Mouse (Mus musculus) megakaryocyte, adult 5-6 weeks (primary cell): ENCODE measurements around the gene Rngtt. TPM values are rescaled to one million over a fixed set of nuclear protein-coding genes. Genes with fewer than 3 reads are reported as not detected.
"Not testable (repeated sequence)": the region's sequence is repeated elsewhere in the genome, so short reads cannot be mapped to it uniquely, and the experiment has no call there.

Source experiments
- ATAC-seq: 2 replicates; pipeline ENCODE4 v1.8.0; 2016; ENCODE audit warnings: mild to moderate bottlenecking, inconsistent platforms; ENCODE audit not compliant: poor library complexity, severe bottlenecking
- total RNA-seq, 2 experiments: library from RNA; stranded (forward) in 1 of 2; stranded (reverse) in 1 of 2; fragments of 153-499, 151-499 nt in 1 of 2; fragments of 221-1000, 200-1000 nt in 1 of 2; gene quantifications; 2 replicates each; pipeline versions ENCODE4 v1.2.3 to v1.2.4; 2015 to 2017

Rngtt gene
- total RNA-seq, 2 experiments from 2014 or later: 20.2 to 29.9 TPM

DNA sequence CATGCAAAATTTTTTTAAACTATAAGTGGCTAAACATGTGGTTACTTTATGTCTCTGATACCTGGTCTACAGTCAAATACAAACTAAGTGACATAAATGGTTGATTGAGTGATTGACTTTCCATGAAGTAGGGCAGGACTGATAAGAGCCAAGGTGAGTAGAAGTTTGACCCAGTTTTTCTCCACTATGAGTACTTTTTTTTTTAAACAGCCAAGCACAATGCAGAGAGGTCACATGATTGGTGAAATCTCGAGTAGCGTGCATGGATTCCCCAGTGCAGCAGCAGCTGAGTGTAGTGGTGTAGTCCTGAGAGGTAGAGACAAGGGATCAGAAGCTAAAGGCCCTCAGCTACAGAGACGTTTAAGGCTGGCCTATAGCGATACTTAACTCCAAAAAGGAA lies 118.7 kb downstream of the Rngtt start:
- ATAC-seq: no peak

DNA sequence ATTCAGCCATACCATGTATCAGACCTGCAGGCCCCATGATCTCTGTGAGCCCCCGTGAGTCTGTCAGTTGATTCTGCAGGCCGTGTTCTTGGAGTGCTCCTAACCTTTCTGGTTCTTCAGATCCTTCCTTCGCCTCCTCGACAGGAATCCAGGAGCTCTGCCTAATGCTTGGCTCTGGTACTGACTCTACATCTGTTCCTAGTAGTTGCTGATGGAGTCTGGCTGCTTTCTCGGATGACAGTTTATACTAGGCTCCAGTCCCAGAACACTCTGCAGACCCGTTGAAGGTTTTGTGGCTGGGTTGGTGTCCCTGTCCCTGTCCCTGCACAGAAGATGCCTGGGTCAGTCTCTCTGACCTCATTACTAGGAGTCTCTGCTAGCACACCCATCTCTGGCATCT lies 131.8 kb downstream of the Rngtt start:
- ATAC-seq: no peak

DNA sequence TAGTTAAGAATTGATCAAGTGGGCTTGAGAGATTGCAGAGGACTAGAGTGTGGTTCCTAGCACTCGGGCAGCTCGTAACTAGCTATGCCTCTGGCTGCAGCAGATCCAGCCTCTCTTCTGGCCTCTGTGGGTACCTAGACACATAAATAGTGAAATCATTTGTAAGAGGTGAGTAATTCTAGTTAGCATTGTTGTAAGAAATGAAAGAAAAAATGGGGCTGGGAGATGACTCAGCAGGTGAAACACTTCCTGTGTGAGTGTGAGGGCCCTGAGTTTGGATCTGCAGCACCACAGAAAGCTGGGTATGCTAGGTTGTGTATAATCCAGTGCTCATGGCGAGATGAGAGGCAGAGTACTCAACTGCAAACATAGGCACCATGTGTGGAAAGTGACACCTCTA lies 136.2 kb downstream of the Rngtt start:
- ATAC-seq: no peak

DNA sequence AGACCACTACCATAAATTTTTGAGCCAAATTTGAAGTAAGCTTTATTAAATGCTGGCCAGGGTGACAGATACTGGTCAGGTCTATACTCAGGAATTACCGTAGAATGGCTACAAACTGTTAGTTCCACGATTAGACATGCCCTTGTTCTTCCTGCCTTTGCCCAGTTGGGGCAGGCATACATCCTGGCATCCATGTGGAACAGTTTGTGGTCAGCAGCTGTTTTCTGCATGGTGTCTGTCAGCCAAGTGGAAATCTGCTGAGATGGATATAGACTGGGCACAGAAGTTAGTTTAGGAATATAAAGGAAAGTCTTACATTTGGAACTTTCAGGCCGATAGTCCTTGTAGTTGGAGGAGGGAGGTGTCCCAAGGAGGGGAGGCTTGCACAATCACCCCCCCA lies 136.8 kb downstream of the Rngtt start:
- ATAC-seq: no peak

DNA sequence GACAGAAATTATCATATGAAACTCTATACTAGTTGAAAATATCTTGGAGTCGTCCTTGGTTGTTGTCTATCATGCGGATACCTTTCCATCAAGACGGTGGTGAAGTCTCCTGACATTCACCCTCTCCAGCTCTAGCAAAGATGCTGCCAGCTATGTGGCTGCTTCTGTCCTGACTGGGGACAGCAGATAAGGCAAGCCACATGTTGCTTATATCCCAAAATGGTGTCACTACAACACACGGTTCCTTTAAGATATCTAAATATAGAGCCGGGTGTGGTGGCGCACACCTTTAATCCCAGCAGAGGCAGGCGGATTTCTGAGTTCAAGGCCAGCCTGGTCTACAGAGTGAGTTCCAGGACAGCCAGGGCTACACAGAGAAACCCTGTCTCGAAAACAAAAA lies 140.2 kb downstream of the Rngtt start:
- ATAC-seq: not testable (repeated sequence)

DNA sequence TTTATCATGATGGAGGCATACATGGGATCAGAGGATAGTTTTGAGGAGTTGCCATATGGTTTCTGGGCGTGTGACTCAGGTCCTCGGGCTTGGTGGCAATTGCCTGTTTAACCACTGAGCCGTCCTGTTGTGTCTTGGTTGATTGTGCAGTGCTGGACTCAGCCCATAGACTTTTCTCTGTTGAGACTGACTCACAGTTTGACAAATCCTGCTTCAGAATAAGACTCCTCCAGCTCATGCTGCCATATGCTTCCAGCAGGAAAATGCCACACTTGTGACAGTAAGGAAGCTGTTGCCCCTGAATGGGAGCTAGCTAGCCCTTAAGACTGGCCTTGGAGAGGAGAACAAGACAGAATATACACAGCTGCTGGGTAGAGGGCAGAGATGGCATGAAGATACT lies 149.7 kb downstream of the Rngtt start:
- no peak for ATAC-seq

DNA sequence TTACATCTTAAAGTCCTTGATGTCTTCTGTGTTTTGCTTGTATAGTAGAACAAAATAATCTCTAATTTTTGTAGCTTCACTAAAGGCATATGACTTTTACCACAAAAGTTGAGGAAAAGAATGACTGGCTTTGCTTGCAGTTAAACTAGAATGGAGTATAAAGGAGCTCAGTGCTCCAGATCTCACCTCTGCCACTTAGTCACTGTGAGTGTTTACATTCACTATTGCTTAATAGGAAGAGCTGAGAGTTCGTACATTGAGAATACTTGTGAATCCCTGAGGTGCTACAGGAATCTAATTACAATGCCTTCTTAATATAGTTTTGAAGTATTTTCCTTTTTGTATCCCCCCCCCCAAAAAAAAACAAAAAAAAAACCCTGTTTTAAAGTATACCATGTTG lies 154.3 kb downstream of the Rngtt start:
- ATAC-seq: no peak

DNA sequence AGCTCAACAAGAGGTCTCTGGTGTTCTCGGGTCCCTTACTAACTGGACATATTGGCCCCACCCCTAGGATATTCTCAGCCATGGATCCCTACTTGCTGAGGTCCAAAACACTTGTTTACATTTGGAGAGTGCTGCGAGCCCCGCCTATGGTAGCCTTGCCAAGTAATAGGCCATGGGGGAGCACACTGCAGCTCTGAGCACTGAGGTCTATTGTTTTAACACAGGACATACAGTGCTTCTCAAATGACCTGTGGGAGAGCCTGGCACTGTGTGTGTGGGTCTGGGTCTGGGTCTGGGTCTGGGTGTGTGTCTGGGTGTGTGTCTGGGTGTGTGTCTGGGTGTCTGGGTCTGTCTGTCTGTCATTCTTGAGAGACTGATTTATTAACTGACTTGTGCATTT lies 155.8 kb downstream of the Rngtt start:
- ATAC-seq: no peak

DNA sequence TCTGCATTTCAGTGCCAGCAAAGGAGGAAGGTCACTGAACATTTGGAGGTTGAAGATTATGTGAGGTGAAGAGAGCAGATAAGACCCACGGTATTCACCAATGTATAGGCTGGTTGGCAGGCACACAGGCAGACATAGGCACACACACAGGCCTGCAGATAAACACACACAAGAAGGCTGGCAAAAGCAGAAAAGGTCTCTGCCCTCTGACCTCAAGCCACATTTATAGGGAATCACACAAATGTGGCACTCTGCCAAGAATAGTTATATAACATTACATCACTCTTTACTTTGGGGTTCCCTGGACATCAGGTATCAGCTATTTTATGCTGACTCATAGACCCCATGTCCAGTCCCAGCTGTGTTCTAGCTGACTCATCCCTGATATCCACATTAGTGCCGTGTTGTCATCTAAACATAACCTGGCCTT lies 156.9 kb downstream of the Rngtt start:
- peak; percentile 33 for ATAC-seq

DNA sequence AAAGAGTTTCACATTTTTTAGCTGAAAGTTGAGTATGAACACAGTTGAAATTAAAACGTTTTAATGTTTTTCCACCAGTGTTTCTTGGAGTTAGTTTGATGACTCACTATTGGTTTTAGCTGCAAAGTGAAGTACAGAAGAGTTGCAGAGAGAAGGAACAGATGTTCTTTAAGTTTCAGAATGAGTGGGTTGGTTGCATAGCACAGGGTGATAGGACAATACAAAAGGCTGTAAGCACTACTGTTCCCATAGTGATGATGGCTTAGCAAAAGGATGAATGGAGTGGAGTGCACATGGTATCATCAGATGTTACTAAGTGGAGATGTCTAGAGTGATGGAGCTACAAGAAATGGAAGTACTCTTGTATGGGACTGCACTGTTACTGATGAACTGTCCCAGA lies 157.5 kb downstream of the Rngtt start:
- no peak for ATAC-seq

DNA sequence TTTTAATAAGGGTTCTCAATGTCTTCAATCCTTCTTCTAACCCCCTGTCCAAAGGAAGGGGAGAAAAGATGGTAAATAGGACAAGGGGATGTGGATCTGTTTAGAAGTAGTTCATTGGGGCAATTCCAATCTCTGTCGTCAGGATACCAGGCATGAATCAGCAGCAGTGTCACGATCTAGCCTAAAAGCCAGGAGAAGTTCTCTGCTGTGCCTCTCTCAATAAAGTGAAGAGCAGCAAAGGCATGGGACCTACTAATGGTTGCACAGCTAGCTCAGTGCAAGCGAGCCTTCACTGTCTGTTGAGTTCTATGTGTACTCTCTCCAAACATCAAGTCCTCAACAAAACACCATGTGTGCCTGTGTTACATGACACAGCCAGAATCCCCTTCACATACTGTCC lies 158.0 kb downstream of the Rngtt start:
- no peak for ATAC-seq

DNA sequence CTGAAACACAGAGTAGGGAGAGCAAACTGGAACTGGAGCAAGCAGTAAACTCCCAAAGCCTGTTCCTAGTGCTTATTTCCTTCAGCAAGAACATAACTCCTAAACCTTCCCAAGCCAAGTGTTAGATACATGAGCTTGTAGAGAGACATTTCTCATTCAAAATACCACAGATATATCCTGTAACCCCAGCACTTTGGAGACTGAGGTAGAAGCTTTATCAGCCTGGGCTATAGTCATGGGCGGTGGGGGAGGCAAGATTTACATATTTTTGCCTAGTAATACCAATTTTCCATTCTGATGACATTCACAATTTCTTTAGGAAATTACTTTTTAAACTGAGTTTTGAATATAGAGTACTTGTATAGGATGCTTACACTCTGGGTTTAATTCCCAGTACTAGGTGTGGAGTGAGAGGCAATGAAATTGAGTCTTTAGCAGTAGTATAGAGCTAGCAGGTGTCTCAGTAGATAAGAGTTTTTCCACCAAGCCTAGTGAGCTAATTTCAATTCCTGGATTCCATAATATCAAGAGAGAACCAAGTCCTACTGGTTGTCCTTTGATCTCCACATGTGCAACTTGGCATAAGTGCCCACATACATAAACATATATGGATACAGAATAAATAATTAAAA lies 160.7 kb downstream of the Rngtt start:
- no peak for ATAC-seq

DNA sequence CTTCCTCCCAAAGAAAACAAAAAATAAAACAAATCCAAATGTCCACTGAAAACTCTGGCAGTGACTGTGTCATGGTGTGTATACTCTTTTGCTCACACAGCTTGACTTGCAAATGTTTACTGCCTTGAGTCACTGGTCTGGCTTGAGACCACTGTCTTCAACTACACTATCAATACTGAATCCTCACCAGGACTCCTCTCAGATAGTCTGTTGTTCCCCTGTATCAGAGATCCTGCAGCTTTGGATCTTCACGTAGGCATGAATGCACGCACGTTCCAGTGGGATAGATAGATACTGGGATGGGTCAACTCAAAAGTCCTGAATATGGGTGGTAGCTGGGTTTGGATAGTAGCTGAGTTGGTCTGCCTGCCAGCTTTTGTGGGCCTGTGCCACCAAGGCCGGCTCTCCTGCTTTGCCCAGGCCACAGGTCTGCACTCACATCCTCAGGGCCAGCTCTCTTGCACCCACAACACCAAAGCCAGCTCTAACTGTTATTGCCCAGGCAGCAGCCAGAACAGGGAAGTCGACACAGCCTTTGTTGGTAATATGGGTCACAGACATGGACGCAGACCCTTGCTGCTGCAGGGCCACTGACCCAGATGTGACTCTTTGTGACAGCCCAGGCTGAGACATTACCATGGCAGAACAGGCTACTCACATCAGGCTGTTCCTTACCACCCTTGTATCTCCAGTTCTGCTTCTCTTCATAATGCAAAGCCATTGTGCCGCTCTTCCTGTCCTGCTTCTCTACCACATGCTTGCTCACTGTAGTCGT lies 168.1 kb downstream of the Rngtt start:
- no peak for ATAC-seq

DNA sequence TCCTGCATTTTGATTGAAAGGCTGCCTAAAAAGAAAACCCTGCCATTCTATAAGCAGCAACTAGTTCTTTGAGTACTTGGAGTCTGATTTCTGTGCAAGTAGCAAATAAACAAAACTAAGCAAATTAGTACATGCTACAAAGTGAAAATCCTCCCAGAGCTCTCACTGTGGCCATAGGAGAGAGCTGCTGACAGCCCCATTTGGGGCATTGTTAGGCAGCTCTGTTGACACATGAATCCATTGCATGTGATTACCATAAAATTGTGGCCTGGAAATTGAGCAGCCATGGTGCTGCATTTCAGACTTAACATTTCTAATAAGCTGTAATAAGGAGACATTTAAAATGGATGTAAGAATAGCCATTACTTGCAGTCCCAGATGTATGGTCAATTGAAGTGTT lies 171.6 kb downstream of the Rngtt start:
- ATAC-seq: no peak

DNA sequence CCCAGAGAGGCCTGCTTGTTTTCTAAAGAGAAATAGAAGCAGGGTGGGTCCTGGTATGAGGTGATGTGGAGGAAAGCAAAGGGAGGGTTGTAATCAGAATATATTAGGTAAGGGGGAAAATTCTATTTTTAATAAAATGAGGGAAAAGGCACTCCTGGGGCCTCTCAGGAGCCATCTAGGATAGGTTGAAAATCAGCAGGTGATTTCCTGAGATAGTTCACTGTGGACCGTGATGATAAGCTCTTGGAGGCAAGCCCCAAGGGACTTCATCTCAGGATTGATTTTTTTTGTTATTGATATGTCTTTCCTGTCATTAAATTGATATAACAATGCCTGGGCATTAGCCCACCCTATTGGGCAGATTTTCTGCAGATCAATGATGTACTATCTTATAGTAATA lies 175.9 kb downstream of the Rngtt start:
- no peak for ATAC-seq

DNA sequence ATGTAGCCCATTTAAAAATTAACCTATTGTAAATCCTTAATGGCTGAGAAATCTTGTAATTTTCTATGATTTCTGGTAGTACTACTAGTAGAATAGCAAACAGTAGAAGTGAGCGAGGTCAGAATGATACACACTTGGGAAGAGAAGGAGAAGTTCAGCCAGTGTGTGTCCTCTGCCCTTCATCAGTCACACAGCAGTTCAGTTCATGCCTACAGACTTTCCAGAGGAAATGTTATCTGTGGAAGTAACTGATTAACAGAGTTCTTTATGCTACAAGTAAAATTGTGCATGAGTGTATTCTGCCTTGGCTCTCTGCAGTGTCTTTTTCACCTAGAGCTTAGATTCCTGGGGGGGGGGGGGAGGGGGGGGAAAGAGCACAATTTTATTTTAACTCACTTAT lies 181.0 kb downstream of the Rngtt start:
- ATAC-seq: no peak

DNA sequence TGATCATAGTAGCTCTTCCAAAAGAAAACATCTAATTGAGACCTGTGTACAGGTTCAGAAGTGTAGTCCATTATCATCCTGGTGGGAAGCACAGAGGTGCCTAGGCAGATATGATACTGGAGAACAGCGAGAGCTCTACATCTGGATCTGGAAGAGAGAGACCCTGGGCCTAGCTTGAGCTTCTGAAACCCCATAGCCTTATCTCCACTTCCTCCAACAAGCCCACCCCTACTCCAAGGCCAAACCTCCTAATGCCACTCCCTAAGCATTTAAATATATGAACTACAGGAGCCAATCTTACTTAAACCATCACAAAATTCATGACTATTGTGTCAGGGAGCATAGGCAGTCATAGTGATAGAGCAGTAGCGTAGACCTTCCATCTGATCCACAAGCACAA lies 184.3 kb downstream of the Rngtt start:
- no peak for ATAC-seq

DNA sequence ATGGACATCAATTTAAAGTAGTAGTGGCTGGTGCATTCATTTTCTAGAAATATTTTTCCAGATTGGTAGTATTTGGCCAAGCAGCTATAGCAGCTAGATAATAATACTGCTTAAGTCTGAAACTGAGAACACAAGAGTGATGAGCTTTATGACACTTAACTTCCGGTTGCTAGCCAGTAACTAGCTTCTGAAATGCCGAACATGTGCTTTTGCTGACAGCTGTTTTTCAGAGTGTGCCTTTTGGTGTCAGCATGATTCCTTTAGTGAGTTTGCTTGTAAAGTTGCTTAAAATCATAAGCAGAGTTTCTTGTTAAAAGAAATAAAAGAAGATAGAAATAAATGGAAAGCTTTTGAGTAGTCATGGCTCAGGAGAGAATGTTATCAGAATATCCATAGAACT lies 186.9 kb downstream of the Rngtt start:
- no peak for ATAC-seq

DNA sequence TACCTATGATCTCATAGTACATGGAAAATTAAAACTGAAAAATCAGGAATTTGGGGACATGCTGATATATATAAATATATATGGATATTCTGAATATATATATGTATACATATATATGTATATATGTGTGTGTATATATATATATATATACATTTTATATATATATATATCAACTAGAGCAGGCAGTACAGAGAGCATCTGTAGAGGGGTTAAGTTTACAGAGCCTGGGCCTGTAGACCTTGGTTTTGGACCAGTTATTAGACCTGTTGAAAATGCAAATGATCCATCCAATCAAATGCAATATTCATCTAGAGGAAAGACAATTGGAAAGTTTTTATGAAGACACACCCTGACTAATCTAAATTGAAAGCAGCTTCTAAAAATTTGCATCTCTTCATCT lies 187.5 kb downstream of the Rngtt start:
- ATAC-seq: no peak

DNA sequence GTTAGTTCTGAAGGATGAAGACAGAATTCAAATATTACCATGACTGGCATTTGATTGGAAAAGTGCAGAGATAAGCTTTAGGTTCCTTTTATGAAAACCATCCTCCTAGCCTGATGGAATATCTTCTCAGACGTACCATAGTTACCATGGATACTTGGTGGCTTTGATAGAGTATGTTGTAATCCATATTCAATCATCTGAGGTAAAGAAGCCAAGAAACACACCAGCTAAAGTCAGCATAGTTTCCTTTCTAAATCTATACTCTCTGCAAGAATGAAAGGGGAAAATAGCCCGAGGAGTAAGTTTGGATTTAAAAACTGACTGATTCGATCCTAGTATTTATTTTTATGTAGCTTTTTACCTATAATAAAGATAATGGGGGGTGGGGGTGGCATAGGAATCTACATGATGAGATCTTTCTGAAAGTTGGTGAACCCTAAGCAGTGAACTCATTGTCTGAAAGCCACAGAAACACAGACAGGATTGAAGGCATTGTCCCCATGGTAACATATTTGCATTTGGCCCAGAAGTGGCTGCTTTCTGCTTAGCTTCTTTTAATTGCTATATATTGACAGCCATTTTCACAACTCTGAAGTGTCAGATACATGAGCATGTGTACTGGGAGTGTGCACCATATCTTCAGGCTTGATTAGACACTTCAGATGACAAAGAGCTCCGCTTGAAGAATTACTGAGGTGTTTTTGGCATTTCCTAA lies 188.2 kb downstream of the Rngtt start:
- ATAC-seq: no peak

DNA sequence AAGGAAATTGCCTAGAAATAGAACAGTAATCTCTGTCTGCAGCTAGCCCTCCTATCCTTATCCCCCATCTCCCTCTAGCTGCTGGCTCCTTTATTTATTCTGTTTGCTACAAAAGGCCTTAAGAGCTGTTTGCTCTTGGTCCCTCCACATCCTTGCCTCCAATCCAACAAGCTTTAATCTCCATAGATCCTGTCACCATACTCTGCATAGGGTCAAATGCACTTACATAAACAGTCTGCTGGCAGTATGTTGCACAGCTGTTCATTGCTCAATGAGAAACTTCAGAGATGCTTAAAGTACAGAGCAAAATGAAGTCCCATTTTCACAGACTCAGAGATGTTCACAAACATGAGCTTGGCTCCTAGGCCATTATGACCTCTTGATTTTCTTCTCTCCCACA lies 196.5 kb downstream of the Rngtt start:
- ATAC-seq: no peak

DNA sequence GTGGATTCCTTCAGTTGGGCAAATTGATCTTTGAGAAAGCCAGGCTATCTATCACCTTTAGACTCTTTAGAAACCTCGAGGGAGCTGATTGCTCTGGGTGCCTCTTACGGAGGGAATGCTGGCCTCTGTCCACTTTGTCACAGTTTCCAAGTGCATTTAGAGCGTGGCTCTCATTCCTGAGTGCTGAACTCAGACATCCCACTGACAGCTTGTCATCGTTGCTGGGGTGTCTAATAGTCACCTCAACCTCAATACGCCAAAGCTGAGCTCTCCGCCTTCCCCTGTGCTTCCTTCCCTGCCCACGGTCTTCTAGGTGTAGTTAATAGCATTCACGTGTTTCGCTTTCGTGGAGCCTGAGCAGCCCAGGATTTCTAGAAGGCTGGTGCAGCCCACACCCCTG lies 200.4 kb downstream of the Rngtt start:
- ATAC-seq: no peak
